Mouse (Mus musculus) cortical plate, adult 2 months (tissue): Measurements from ENCODE around the gene Ddx25.

ENCODE experiments used
- CTCF ChIP-seq: fragments of 200-500 bp; IDR thresholded peaks from 2 replicates; pipeline ENCODE4 v1.5.1; 2011; ENCODE audit warnings: mild to moderate bottlenecking, control low read depth, low read length; ENCODE audit not compliant: insufficient read depth; ENCODE audit errors: extremely low read depth
- POLR2A ChIP-seq: fragments of 200-500 bp; IDR thresholded peaks from 2 replicates; pipeline ENCODE4 v1.6.1; 2011; ENCODE audit warnings: mild to moderate bottlenecking, low read length, control low read depth; ENCODE audit not compliant: insufficient read depth; ENCODE audit errors: extremely low read depth

DNA sequence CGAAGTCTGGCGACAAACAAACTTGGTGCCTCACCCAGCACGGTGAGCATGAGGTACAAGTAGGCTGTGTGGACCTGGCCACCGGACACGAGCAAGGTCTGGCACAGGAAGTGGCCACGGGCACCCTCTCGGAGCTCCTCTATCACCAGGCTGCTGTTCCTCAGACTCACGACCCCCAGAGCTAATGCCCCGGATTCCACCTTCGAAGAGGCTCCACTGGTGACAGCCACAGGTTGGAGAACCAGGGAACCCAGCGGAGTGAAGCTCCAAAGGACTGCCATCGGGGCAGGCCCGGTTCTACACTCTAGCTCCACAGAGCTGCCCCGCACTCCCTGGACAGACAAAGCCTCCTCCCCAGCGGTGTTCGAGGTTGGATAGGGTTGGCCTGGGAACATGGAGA is 41.6 kb downstream of the Ddx25 start:
- TF ChIP-seq CTCF, result no peak
- no peak for TF ChIP-seq POLR2A
